Mouse (Mus musculus) small intestine, adult 2 months (tissue): ENCODE results near the gene Mtf2. TPM values are rescaled to one million over a fixed set of nuclear protein-coding genes. Genes with fewer than 3 reads are reported as not detected.

Experiments
- H3K27ac ChIP-seq: fragments of 200-500 bp; 2 replicates; pipeline ENCODE4 v1.5.1; 2012; ENCODE audit warnings: low read depth, low read length, control low read depth, inconsistent platforms; ENCODE audit not compliant: insufficient read depth
- H3K27me3 ChIP-seq: fragments of 200-500 bp; 2 replicates; pipeline ENCODE4 v1.6.1; 2012; ENCODE audit warnings: mild to moderate bottlenecking, moderate library complexity, low read length, inconsistent platforms; ENCODE audit not compliant: control insufficient read depth, insufficient read depth
- H3K36me3 ChIP-seq: fragments of 200-500 bp; 2 replicates; pipeline ENCODE4 v1.6.1; 2012; ENCODE audit warnings: mild to moderate bottlenecking, low read length, control low read depth, inconsistent platforms; ENCODE audit not compliant: control insufficient read depth, insufficient read depth
- H3K4me1 ChIP-seq: fragments of 200-500 bp; 2 replicates; pipeline ENCODE4 v1.6.1; 2012; ENCODE audit warnings: low read length, inconsistent platforms, mixed read lengths; ENCODE audit not compliant: control insufficient read depth, insufficient read depth, insufficient read length
- H3K4me3 ChIP-seq: fragments of 200-500 bp; 2 replicates; pipeline ENCODE4 v1.5.1; 2012; ENCODE audit warnings: low read depth, mild to moderate bottlenecking, control low read depth, inconsistent platforms, low read length, moderate library complexity
- CTCF ChIP-seq: fragments of 200-500 bp; IDR thresholded peaks from 2 replicates; pipeline ENCODE4 v1.5.1; 2012; ENCODE audit warnings: low read depth, mild to moderate bottlenecking, control low read depth, inconsistent platforms, low read length, moderate library complexity, mixed read lengths; ENCODE audit not compliant: insufficient replicate concordance, insufficient read length; ENCODE audit errors: extremely low read depth
- POLR2A ChIP-seq: fragments of 200-500 bp; IDR thresholded peaks from 2 replicates; pipeline ENCODE4 v1.6.1; 2012; ENCODE audit warnings: low read depth, mild to moderate bottlenecking, control low read depth, inconsistent platforms, low read length, moderate library complexity
- WGBS: fragments of 180-500 bp; shearing (Covaris S2); methylation state at CpG from one replicate; pipeline ENCODE4 v1.1.7; 2018; 5-methylcytosine and 5-hydroxymethylcytosine counted together
- polyA plus RNA-seq: library from polyadenylated mRNA; depleted of rRNA; stranded (reverse); fragments of >200 nt; gene quantifications from 2 replicates; pipeline ENCODE4 v1.2.3, GENCODE M21; 2012

Mtf2 gene
- polyA plus RNA-seq, 1 experiment = 2.0 TPM

GRCm38 (mm10) chr5:108053566-108053965 is 11.9 kb upstream of the Mtf2 start:
- H3K27me3 ChIP-seq = no peaks in the 10 kb centered on the region
- no peak for TF ChIP-seq POLR2A
- TF ChIP-seq CTCF = no peak
- H3K27ac ChIP-seq = no peak overlapping the region
- no peaks in the 10 kb centered on the region for H3K4me1 ChIP-seq
- H3K4me3 ChIP-seq = no peak overlapping the region
- H3K36me3 ChIP-seq = no peaks in the 10 kb centered on the region
- WGBS = 73% methylated on average over 6 of the region's 6 CpGs

- H3K27ac ChIP-seq = no peak overlapping the region
- TF ChIP-seq POLR2A (no peak), CTCF (no peak)
- no peak overlapping the region for H3K4me3 ChIP-seq
- no peaks in the 10 kb centered on the region for H3K27me3 ChIP-seq
- no peaks in the 10 kb centered on the region for H3K4me1 ChIP-seq
- H3K36me3 ChIP-seq = no peaks in the 10 kb centered on the region
- WGBS = 93% methylated on average over 9 of the region's 9 CpGs
Measured at GRCm38 (mm10) chr5:108060413-108060812, 5.1 kb upstream of the Mtf2 start.

- Histone ChIP-seq H3K27me3 (no peaks in the 10 kb centered on the region), H3K4me3 (no peak overlapping the region), H3K27ac (no peak overlapping the region), H3K4me1 (no peaks in the 10 kb centered on the region), H3K36me3 (peaks cover 8% of the 10 kb centered on the region)
- TF ChIP-seq CTCF (no peak), POLR2A (no peak)
- 96% methylated on average over 1 of the region's 1 CpGs for WGBS
Measured at GRCm38 (mm10) chr5:108072301-108072700, 6.8 kb downstream of the Mtf2 start.

- peaks cover 2% of the 10 kb centered on the region; the same call in 1 of the 2 replicates for H3K36me3 ChIP-seq
- peak overlapping the region; percentile 69 for H3K27ac ChIP-seq
- TF ChIP-seq POLR2A (no peak), CTCF (no peak)
Measured at GRCm38 (mm10) chr5:108076241-108076640, 10.8 kb downstream of the Mtf2 start.

GRCm38 (mm10) chr5:108076833-108077540 is 11.5 kb downstream of the Mtf2 start:
- Histone ChIP-seq H3K4me3 (no peak overlapping the region), H3K27ac (peak overlapping the region; percentile 69), H3K4me1 (no peaks in the 10 kb centered on the region), H3K36me3 (peaks cover 6% of the 10 kb centered on the region), H3K27me3 (no peaks in the 10 kb centered on the region)
- WGBS = 57% methylated on average over 6 of the region's 6 CpGs
- TF ChIP-seq CTCF = no peak
- no peak for TF ChIP-seq POLR2A

More at GRCm38 (mm10) chr5:108076241-108076640, 10.8 kb downstream of the Mtf2 start:
- Histone ChIP-seq H3K4me1 (no peaks in the 10 kb centered on the region), H3K4me3 (no peak overlapping the region), H3K27me3 (no peaks in the 10 kb centered on the region)

GRCm38 (mm10) chr5:108079603-108080002 is 14.1 kb downstream of the Mtf2 start:
- Histone ChIP-seq H3K4me1 (no peaks in the 10 kb centered on the region), H3K27me3 (no peaks in the 10 kb centered on the region), H3K27ac (no peak overlapping the region), H3K36me3 (peaks cover 16% of the 10 kb centered on the region), H3K4me3 (no peak overlapping the region)
- no peak for TF ChIP-seq POLR2A
- TF ChIP-seq CTCF = no peak

- no peak for TF ChIP-seq POLR2A
- no peak for TF ChIP-seq CTCF
- no peak overlapping the region for H3K4me3 ChIP-seq
- H3K27ac ChIP-seq = no peak overlapping the region
- H3K4me1 ChIP-seq = no peaks in the 10 kb centered on the region
- peaks cover 26% of the 10 kb centered on the region for H3K36me3 ChIP-seq
- 43% methylated on average over 2 of the region's 2 CpGs for WGBS
- no peaks in the 10 kb centered on the region for H3K27me3 ChIP-seq
Measured at GRCm38 (mm10) chr5:108082380-108082779, 16.9 kb downstream of the Mtf2 start.
